Mouse (Mus musculus): ENCODE results near the gene Snx29.

- TF ChIP-seq CTCF (IDR thresholded peaks at IDR 0.05; ENCODE audit: borderline replicate concordance, insufficient read depth, low read length) (no peak), POLR2A (IDR thresholded peaks at IDR 0.05; ENCODE audit: low read depth, low read length) (no peak)
These were observed 146.8 kb downstream of the Snx29 start for GRCm38 (mm10) chr16:11469491-11469890.

Data from embryonic fibroblast, embryonic 13.5 days (primary cell).